Mouse (Mus musculus): Measurements from ENCODE around the gene Rora. TPM values are rescaled to one million over a fixed set of nuclear protein-coding genes. Genes with fewer than 3 reads are reported as not detected.

The Rora gene
- polyA plus RNA-seq, 1 experiment from 2014 or later: 18.6 TPM

DNA sequence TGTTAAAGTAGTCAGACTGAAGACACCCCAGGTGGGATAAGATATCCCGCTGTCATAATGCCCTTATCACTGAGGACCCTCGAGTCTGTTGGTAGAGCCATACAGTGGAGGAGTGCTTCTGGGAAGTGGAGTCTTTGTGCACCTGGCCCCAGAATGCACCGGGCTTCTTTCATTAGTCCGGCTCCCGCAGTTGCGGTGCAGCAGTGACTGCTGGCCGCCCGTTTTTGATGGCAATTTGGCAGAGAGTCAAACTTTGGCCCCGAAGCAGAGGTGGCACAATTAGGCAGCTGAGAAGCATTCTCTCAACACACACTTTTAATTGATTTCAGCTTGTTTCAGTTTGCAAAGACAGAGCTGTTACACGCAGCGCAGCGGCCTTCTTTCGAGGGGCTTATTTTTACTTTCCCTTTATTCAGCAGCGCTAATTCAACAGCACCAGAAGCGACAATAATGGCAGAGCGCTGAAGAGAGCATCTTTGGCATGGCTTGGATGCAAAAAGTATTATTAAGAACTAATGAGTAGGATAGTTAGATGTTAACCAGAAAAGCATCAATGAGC lies 138.5 kb downstream of the Rora start:
- ATAC-seq (ENCODE audit: insufficient number of reproducible peaks, insufficient read depth, low FRiP score, low TSS enrichment, low read depth): no peak
- 53% methylated on average over 16 of the region's 16 CpGs for WGBS
- peak overlapping the region; percentile 37 for H3K4me2 ChIP-seq
- H3K27ac ChIP-seq: no peak overlapping the region
- peaks cover 65% of the 10 kb centered on the region for H3K4me1 ChIP-seq
- H3K36me3 ChIP-seq: no peaks in the 10 kb centered on the region
- H3K9ac ChIP-seq: no peak overlapping the region
- no peak overlapping the region for H3K4me3 ChIP-seq
- no peaks in the 10 kb centered on the region for H3K9me3 ChIP-seq
- peaks cover 7% of the 10 kb centered on the region for H3K27me3 ChIP-seq

DNA sequence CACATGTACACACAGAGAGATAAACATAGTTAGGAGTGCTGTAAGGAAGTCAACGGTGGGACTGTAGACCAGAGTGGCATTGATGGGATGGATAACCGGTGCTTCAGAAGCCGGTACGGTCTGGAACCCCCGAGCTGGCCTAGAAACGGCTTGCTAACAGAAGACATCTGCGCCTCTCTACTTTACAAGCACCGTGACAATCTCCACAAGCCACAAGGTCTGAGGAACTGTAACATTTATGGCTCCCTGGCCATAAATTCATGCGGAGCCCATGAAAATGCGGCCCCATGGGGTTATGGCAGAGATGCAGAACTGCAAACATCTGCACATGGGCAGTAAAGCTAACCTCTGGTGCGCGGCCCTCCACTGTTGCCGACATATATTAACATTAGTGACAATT lies 141.7 kb downstream of the Rora start:
- peaks cover 7% of the 10 kb centered on the region for H3K27me3 ChIP-seq
- no peak overlapping the region for H3K9ac ChIP-seq
- H3K36me3 ChIP-seq: no peaks in the 10 kb centered on the region
- peak overlapping the region; percentile 12; the same call in 1 of the 2 replicates for H3K27ac ChIP-seq
- H3K4me3 ChIP-seq: no peak overlapping the region
- no peaks in the 10 kb centered on the region for H3K9me3 ChIP-seq
- 34% methylated on average over 13 of the region's 13 CpGs for WGBS
- no peak for ATAC-seq (ENCODE audit: insufficient number of reproducible peaks, insufficient read depth, low FRiP score, low TSS enrichment, low read depth)
- peaks cover 50% of the 10 kb centered on the region for H3K4me1 ChIP-seq
- H3K4me2 ChIP-seq: peak overlapping the region; percentile 26

DNA sequence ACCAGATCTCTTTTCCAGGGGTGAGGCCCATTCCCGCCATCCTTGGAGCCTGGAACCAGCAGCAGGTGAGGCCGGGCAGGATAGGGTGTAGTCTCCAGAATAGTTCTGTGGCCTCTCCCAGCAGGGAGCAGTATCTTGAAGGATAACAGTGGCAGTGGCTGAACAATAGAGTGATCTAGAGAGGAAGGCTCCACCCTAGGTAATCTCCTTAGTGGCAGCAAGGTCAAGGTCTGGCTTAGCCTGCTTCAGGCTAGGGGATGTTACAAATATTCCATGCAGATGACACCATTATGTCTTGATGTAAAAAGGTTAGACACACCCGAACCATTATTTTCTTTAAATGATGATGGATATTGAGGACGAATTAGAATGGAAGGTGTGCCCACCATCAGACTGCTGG lies 144.6 kb downstream of the Rora start:
- ATAC-seq (ENCODE audit: insufficient number of reproducible peaks, insufficient read depth, low FRiP score, low TSS enrichment, low read depth): no peak
- H3K9me3 ChIP-seq: no peaks in the 10 kb centered on the region
- H3K27me3 ChIP-seq: peaks cover 4% of the 10 kb centered on the region
- no peak overlapping the region for H3K4me3 ChIP-seq
- H3K9ac ChIP-seq: no peak overlapping the region
- H3K36me3 ChIP-seq: no peaks in the 10 kb centered on the region
- H3K4me2 ChIP-seq: no peak overlapping the region
- no peak overlapping the region for H3K27ac ChIP-seq
- H3K4me1 ChIP-seq: peaks cover 30% of the 10 kb centered on the region
- 83% methylated on average over 4 of the region's 4 CpGs for WGBS

DNA sequence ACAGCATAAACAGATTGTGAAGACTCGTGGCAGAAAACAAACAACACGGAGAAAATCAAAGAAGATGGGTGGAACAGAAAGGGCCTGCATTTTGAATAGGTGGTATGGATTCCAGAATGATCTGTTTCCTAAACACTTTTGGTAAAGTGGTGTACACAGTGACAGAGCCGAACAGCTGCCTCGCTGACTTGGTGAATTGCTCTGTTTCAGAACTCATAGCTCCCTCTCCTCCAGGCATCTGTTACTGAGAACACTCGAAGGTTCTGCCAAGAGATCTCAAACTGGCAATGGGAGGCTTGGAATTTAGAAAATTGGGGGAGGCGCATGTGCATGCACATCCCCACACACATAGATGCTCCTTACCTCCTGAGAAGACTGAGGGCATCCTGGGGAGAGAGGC lies 145.5 kb downstream of the Rora start:
- Histone ChIP-seq H3K4me3 (no peak overlapping the region), H3K4me2 (no peak overlapping the region), H3K9ac (no peak overlapping the region), H3K36me3 (no peaks in the 10 kb centered on the region), H3K27me3 (no peaks in the 10 kb centered on the region), H3K27ac (no peak overlapping the region), H3K9me3 (no peaks in the 10 kb centered on the region), H3K4me1 (peaks cover 33% of the 10 kb centered on the region)
- no peak for ATAC-seq (ENCODE audit: insufficient number of reproducible peaks, insufficient read depth, low FRiP score, low TSS enrichment, low read depth)
- 74% methylated on average over 6 of the region's 6 CpGs for WGBS

DNA sequence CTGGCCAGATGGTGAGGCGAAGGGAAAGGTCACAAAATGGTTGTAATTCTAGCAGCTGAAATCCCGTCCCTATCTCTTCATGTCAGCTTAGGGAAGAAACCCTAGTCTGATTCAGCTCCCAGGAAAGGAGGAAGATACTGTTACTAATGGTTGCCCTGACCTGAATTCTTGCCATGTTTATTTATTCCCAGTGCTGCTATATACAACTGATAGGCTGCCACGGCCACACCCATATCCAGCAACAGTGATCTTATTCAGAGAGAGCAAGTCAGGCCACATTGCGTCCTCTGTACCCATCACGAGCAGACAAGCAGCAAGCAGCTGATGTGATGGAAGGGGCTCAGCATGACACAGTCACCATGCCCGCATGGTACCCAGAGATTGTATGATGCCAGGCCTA lies 150.6 kb downstream of the Rora start:
- no peak overlapping the region for H3K4me2 ChIP-seq

DNA sequence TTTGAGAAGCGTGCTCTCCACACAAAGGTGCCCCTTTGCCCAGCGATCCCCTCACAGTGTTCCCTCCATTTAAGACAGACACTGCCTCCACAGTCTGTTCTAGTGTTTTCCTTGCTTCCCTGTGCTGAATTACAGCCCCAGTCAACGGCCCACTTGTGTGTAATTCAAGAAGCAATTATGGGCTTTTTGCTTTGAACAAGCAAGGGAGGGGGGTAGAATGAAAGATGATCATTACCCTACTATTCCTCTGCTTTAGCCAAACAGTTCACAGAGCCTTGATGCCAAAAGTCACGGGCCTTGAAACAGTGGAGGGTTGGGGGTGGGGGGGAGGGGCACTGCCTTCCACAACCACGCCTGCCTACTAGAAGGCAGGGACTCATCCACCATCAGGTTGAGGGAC lies 152.2 kb downstream of the Rora start:
- Histone ChIP-seq H3K9me3 (no peaks in the 10 kb centered on the region), H3K27ac (no peak overlapping the region), H3K9ac (no peak overlapping the region), H3K27me3 (0 out of 2 replicates have a peak, but pooled peaks cover 5% of the 10 kb centered on the region), H3K4me2 (no peak overlapping the region), H3K36me3 (no peaks in the 10 kb centered on the region), H3K4me3 (no peak overlapping the region), H3K4me1 (peaks cover 16% of the 10 kb centered on the region)
- 28% methylated on average over 5 of the region's 5 CpGs for WGBS
- ATAC-seq (ENCODE audit: insufficient number of reproducible peaks, insufficient read depth, low FRiP score, low TSS enrichment, low read depth): no peak

More for the DNA sequence above, 150.6 kb downstream of the Rora start:
- H3K9ac ChIP-seq: no peak overlapping the region
- no peaks in the 10 kb centered on the region for H3K36me3 ChIP-seq
- no peaks in the 10 kb centered on the region for H3K9me3 ChIP-seq
- ATAC-seq (ENCODE audit: insufficient number of reproducible peaks, insufficient read depth, low FRiP score, low TSS enrichment, low read depth): no peak
- H3K4me3 ChIP-seq: no peak overlapping the region
- 0 out of 2 replicates have a peak, but pooled peaks cover 5% of the 10 kb centered on the region for H3K27me3 ChIP-seq
- H3K27ac ChIP-seq: no peak overlapping the region
- H3K4me1 ChIP-seq: peaks cover 16% of the 10 kb centered on the region
- 66% methylated on average over 6 of the region's 6 CpGs for WGBS

DNA sequence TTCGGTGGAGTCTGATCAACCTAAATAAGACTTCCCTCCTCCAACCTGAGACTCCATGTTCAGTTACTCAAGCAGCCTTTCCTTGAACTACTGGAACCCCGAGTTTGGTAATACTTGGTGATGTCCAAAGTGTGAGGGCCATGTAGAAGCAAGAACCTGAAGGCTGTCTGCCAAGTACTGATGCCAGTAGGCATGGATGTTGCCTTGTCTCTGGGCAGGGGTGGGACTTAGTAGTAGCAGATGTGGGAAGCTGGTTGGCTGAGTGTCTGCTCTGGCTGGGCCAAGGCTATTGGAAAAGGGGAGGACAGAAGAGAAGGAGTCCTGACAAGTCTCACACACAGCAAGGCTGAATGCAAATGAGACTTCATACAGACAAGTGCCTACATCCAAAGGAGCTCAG lies 154.1 kb downstream of the Rora start:
- no peak overlapping the region for H3K4me3 ChIP-seq
- H3K4me2 ChIP-seq: no peak overlapping the region
- peaks cover 27% of the 10 kb centered on the region for H3K4me1 ChIP-seq
- peaks cover 13% of the 10 kb centered on the region; the same call in 1 of the 2 replicates for H3K27me3 ChIP-seq
- no peak overlapping the region for H3K27ac ChIP-seq
- no peaks in the 10 kb centered on the region for H3K36me3 ChIP-seq
- no peaks in the 10 kb centered on the region for H3K9me3 ChIP-seq
- 86% methylated on average over 2 of the region's 2 CpGs for WGBS
- ATAC-seq (ENCODE audit: insufficient number of reproducible peaks, insufficient read depth, low FRiP score, low TSS enrichment, low read depth): no peak
- H3K9ac ChIP-seq: no peak overlapping the region

DNA sequence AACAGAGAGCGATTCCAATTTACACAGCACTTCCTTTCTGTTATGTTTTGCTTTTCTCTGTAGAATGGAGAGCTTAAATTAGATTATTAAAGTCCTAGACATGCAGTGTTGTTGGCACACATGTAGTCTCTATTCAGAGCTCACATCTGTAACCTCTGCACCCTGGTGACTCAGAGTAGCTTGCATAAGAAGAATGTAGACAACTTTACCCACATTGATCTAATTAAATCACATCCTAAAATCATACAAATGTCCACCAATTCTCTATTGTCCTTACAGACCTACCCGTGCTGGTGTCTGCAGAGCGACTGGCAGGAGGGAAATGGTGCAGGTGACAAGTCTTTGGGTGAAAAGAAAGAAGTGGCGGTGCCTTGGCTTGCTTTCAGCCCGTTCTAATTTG lies 155.9 kb downstream of the Rora start:
- Histone ChIP-seq H3K27ac (no peak overlapping the region), H3K36me3 (no peaks in the 10 kb centered on the region), H3K9ac (no peak overlapping the region), H3K4me3 (no peak overlapping the region), H3K4me1 (peaks cover 37% of the 10 kb centered on the region), H3K27me3 (peaks cover 10% of the 10 kb centered on the region; the same call in 1 of the 2 replicates), H3K9me3 (no peaks in the 10 kb centered on the region), H3K4me2 (no peak overlapping the region)
- WGBS: 62% methylated on average over 5 of the region's 5 CpGs
- ATAC-seq (ENCODE audit: insufficient number of reproducible peaks, insufficient read depth, low FRiP score, low TSS enrichment, low read depth): no peak

DNA sequence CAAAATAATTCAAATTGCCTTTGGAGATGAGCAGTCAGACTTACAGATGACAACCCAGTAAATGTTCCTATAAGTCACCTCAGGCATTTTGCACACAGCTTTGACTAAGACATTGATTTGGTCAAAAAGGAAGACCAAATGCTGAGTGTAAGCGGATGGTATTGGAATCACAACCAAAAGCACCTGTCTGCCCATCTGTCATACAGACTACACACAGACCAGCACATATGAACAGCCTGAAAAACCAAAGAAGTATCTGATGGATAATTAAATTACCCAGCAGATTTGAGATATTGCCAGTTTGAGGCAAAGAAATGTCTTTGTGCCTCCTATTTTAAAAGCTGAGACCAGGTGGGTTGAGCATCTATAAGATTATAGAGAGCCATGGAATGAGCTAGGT lies 161.1 kb downstream of the Rora start:
- Histone ChIP-seq H3K36me3 (no peaks in the 10 kb centered on the region), H3K4me3 (no peak overlapping the region), H3K4me1 (peaks cover 39% of the 10 kb centered on the region), H3K27me3 (peaks cover 8% of the 10 kb centered on the region; the same call in 1 of the 2 replicates), H3K9me3 (no peaks in the 10 kb centered on the region), H3K4me2 (no peak overlapping the region), H3K27ac (no peak overlapping the region), H3K9ac (no peak overlapping the region)
- no peak for ATAC-seq (ENCODE audit: insufficient number of reproducible peaks, insufficient read depth, low FRiP score, low TSS enrichment, low read depth)
- 97% methylated on average over 1 of the region's 1 CpGs for WGBS

DNA sequence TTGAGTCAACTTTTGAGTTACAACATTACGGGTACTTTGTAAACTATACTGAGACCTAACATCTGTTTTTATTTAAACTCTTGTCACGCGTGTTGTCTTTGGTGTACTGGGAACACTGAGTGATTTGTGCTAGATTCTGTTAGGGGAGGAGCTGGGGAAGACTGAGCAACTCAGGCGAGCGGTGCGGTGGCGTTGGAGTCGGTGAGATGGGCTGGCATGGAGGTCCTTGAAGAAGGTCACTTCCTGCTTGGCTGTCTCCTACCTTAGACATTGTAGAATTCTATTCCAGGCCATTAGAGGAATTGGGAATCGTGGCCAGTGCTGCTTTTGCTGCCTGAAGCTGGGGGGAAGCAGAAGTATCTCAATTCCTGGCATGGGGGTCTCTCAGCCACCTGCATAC lies 162.3 kb downstream of the Rora start:
- Histone ChIP-seq H3K27me3 (peaks cover 8% of the 10 kb centered on the region; the same call in 1 of the 2 replicates), H3K4me2 (no peak overlapping the region), H3K4me1 (peaks cover 44% of the 10 kb centered on the region), H3K9me3 (no peaks in the 10 kb centered on the region), H3K4me3 (no peak overlapping the region), H3K9ac (no peak overlapping the region), H3K36me3 (no peaks in the 10 kb centered on the region), H3K27ac (no peak overlapping the region; the same call in 1 of the 2 replicates)
- 35% methylated on average over 9 of the region's 9 CpGs for WGBS
- no peak for ATAC-seq (ENCODE audit: insufficient number of reproducible peaks, insufficient read depth, low FRiP score, low TSS enrichment, low read depth)

DNA sequence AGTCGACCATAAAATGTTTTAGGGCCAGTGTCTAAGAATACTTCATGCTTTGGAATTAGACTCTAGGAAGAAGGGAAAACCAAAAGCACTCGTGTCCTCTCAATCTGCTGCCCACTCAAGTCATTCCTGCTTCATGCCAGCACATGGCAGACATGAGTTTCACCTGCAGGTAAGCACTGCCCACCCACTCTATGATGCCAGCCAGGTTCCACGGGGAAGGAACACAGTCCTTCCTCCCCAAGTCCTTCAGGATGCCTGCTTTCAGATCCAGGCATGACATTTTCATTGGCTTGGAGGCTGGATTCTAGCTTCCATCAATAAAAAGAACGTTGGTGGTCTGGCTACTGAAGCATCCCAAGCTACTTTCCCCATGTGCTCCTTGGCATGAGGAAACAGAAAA lies 166.4 kb downstream of the Rora start:
- 84% methylated on average over 4 of the region's 4 CpGs for WGBS
- no peak overlapping the region for H3K4me3 ChIP-seq
- peaks cover 20% of the 10 kb centered on the region for H3K4me1 ChIP-seq
- H3K27me3 ChIP-seq: no peaks in the 10 kb centered on the region
- no peak for ATAC-seq (ENCODE audit: insufficient number of reproducible peaks, insufficient read depth, low FRiP score, low TSS enrichment, low read depth)
- H3K9ac ChIP-seq: no peak overlapping the region
- H3K9me3 ChIP-seq: no peaks in the 10 kb centered on the region
- H3K36me3 ChIP-seq: no peaks in the 10 kb centered on the region
- H3K27ac ChIP-seq: no peak overlapping the region
- H3K4me2 ChIP-seq: no peak overlapping the region

DNA sequence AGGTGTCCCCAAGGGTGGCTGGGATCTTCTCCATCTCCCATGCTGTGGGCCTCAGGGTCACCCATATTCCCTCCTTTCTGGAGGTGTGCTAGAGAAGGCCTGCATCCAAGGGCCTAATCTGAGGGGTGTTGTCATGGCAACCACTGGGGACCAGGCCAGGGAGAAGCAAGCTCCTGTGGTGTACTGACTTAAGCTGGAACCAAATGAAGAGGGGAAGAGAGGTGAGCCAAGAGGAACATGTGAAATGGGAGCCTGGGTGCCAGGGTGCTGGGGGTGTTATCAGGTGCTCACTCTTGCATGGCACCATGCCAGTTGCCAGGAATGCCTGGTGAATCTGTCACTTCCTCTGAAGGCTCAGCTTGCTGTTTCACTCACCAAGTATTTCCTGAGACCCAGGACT lies 166.9 kb downstream of the Rora start:
- Histone ChIP-seq H3K9me3 (no peaks in the 10 kb centered on the region), H3K4me3 (no peak overlapping the region), H3K27ac (no peak overlapping the region), H3K36me3 (no peaks in the 10 kb centered on the region), H3K9ac (no peak overlapping the region), H3K4me2 (no peak overlapping the region), H3K27me3 (no peaks in the 10 kb centered on the region), H3K4me1 (peaks cover 19% of the 10 kb centered on the region)
- ATAC-seq (ENCODE audit: insufficient number of reproducible peaks, insufficient read depth, low FRiP score, low TSS enrichment, low read depth): no peak

Data from embryonic facial prominence, embryonic 13.5 days (tissue).